Mouse (Mus musculus): ENCODE results near the gene Slamf9.

Slamf9 gene

GRCm38 (mm10) chr1:172475054-172475741 lies at the start of gene Slamf9:
Slamf9 (plus strand) TSS chr1:172475358.
- DNase-seq = peak; percentile 32 to 45

- no peak for DNase-seq
These were observed 48.7 kb upstream of the Slamf9 start for GRCm38 (mm10) chr1:172426419-172426818.

- no peak for DNase-seq
These were observed 47.3 kb upstream of the Slamf9 start for GRCm38 (mm10) chr1:172427841-172428240.

- DNase-seq = no peak
These were observed 46.5 kb upstream of the Slamf9 start for GRCm38 (mm10) chr1:172428614-172429013.

- no peak for DNase-seq
These were observed 44.4 kb upstream of the Slamf9 start for GRCm38 (mm10) chr1:172430731-172431220.

- peak; percentile 27 to 45 for DNase-seq
These were observed 43.1 kb upstream of the Slamf9 start for GRCm38 (mm10) chr1:172431836-172432586.

GRCm38 (mm10) chr1:172432587-172432955 lies 42.6 kb upstream of the Slamf9 start:
- DNase-seq = no peak

GRCm38 (mm10) chr1:172433012-172433850 lies 41.9 kb upstream of the Slamf9 start:
- DNase-seq = no peak

- no peak for DNase-seq
These were observed 41.4 kb upstream of the Slamf9 start for GRCm38 (mm10) chr1:172433851-172434165.

GRCm38 (mm10) chr1:172436785-172437184 lies 38.4 kb upstream of the Slamf9 start:
- no peak for DNase-seq

- no peak for DNase-seq
These were observed 36.5 kb upstream of the Slamf9 start for GRCm38 (mm10) chr1:172438621-172439020.

GRCm38 (mm10) chr1:172440521-172440920 lies 34.6 kb upstream of the Slamf9 start:
- no peak for DNase-seq

GRCm38 (mm10) chr1:172441935-172442445 lies 33.2 kb upstream of the Slamf9 start:
- no peak for DNase-seq

- no peak for DNase-seq
These were observed 24.9 kb upstream of the Slamf9 start for GRCm38 (mm10) chr1:172450226-172450625.

GRCm38 (mm10) chr1:172450848-172451470 lies 24.2 kb upstream of the Slamf9 start:
- DNase-seq = no peak

GRCm38 (mm10) chr1:172452911-172453310 lies 22.2 kb upstream of the Slamf9 start:
- DNase-seq = no peak

GRCm38 (mm10) chr1:172453810-172454209 lies 21.3 kb upstream of the Slamf9 start:
- DNase-seq = no peak

- no peak for DNase-seq
These were observed 19.7 kb upstream of the Slamf9 start for GRCm38 (mm10) chr1:172455416-172455815.

GRCm38 (mm10) chr1:172456001-172456677 lies 19.0 kb upstream of the Slamf9 start:
- DNase-seq = peak; percentile 40 to 42

GRCm38 (mm10) chr1:172457196-172457595 lies 18.0 kb upstream of the Slamf9 start:
- DNase-seq = no peak

GRCm38 (mm10) chr1:172458041-172458440 lies 17.1 kb upstream of the Slamf9 start:
- DNase-seq = no peak

- no peak for DNase-seq
These were observed 13.6 kb upstream of the Slamf9 start for GRCm38 (mm10) chr1:172461602-172462001.
